Mouse (Mus musculus) embryonic facial prominence, embryonic 12.5 days (tissue): ENCODE measurements around the gene Ap3d1. TPM values are rescaled to one million over a fixed set of nuclear protein-coding genes. Genes with fewer than 3 reads are reported as not detected.

Experiments
- ATAC-seq: fragments of 200-750 bp; cut with Nextera tagmentation; 2 replicates; pipeline ENCODE4 v1.8.0; 2017; ENCODE audit not compliant: insufficient number of reproducible peaks, insufficient read depth, low FRiP score, low TSS enrichment
- H3K27ac ChIP-seq: fragments of 300-500 bp; sonication (generic); 2 replicates; pipeline ENCODE4 v1.5.1; 2016; ENCODE audit warnings: mild to moderate bottlenecking
- H3K27me3 ChIP-seq: fragments of 300-500 bp; sonication (generic); 2 replicates; pipeline ENCODE4 v1.6.1; 2016; ENCODE audit warnings: mild to moderate bottlenecking, moderate library complexity
- H3K36me3 ChIP-seq: fragments of 300-500 bp; sonication (generic); 2 replicates; pipeline ENCODE4 v1.6.1; 2016; ENCODE audit warnings: mild to moderate bottlenecking
- H3K4me1 ChIP-seq: fragments of 300-500 bp; sonication (generic); 2 replicates; pipeline ENCODE4 v1.6.1; 2016
- H3K4me2 ChIP-seq: fragments of 300-500 bp; sonication (generic); replicated peaks from 2 replicates; pipeline ENCODE4 v1.6.1; 2016; ENCODE audit warnings: mild to moderate bottlenecking, moderate library complexity
- H3K4me3 ChIP-seq: fragments of 300-500 bp; sonication (generic); 2 replicates; pipeline ENCODE4 v1.5.1; 2016; ENCODE audit warnings: mild to moderate bottlenecking
- H3K9ac ChIP-seq: fragments of 300-500 bp; sonication (generic); 2 replicates; pipeline ENCODE4 v1.6.1; 2016; ENCODE audit warnings: mild to moderate bottlenecking, moderate library complexity
- H3K9me3 ChIP-seq: fragments of 300-500 bp; sonication (generic); 2 replicates; pipeline ENCODE4 v1.6.1; 2016; ENCODE audit warnings: mild to moderate bottlenecking, moderate library complexity
- WGBS: fragments of 180-500 bp; shearing (Covaris S2); methylation state at CpG from one replicate; pipeline ENCODE4 v1.1.7; 2016; 5-methylcytosine and 5-hydroxymethylcytosine counted together
- polyA plus RNA-seq: library from polyadenylated mRNA; unstranded; fragments of >200 nt; fragmentation: Nextera tagmentation; extraction: Ambion mirVana; gene quantifications from 2 replicates; pipeline ENCODE4 v1.2.1, GENCODE M21; 2016

Gene Ap3d1
- polyA plus RNA-seq, 1 experiment from 2014 or later = 84.7 TPM

DNA sequence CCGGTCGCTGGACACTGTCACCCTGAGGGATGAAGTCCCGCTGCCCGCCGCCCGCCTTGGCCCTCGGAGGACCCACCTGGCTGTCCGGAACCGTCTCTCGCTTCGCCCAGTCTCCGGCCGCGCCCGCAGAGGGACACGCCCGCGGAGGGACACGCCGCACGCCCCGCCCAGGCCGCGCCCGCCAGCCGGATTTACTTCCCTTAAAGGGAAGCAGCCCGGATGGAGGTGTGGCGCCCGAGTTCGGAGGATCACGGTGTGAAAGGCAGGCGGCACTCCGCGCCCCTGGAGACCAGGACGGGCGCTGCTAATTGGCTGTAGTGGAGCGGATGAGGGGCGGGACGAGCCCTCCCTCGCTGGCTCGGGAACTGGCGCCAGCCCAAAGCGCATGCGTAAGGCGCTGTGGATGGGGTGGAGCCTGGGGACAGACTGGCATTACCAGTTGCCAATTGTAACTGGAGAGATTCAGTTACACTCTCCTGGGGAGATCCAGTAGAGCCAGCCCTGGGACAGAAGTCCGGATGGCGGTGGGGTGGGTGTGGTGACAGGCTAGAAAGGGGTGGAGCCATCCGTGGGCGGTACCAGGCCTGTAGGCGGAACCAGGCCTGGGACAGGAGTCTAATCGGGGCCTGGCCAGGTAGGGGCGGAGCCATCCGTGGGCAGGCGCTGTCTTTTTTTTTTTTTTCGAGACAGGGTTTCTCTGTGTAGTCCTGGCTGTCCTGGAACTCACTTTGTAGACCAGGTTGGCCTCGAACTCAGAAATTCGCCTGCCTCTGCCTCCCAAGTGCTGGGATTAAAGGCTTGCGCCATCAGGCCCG, 40.1 kb downstream of the Ap3d1 start, which contains the start of the genes Mob3a and Izumo4:
TSS of gene Mob3a (minus strand) at position 257 of the 815 bp plus-strand sequence.
TSS of gene Izumo4 (plus strand) at position 464 of the 815 bp plus-strand sequence.
- peak within 1 kb of the TSS; percentile 58 for H3K9ac ChIP-seq
- H3K4me1 ChIP-seq = peaks cover 25% of the 10 kb centered on the region
- peak within 1 kb of the TSS; percentile 68 for H3K4me2 ChIP-seq
- no peaks in the 10 kb centered on the region for H3K27me3 ChIP-seq
- WGBS = under 1% methylated on average over 59 of the region's 59 CpGs
- peak within 1 kb of the TSS; percentile 82 for H3K27ac ChIP-seq
- peak; percentile 96 for ATAC-seq
- H3K4me3 ChIP-seq = peak within 1 kb of the TSS; percentile 64
- no peaks in the 10 kb centered on the region for H3K9me3 ChIP-seq
- peaks cover 17% of the 10 kb centered on the region for H3K36me3 ChIP-seq

- Histone ChIP-seq H3K27ac (0 out of 2 replicates have a peak overlapping the region, but pooled peaks have one; percentile 23), H3K9me3 (no peaks in the 10 kb centered on the region), H3K4me2 (peak overlapping the region; percentile 68), H3K27me3 (no peaks in the 10 kb centered on the region), H3K4me3 (peak overlapping the region; percentile 64), H3K4me1 (peaks cover 25% of the 10 kb centered on the region), H3K9ac (peak overlapping the region; percentile 58; the same call in 1 of the 2 replicates), H3K36me3 (peaks cover 5% of the 10 kb centered on the region; the same call in 1 of the 2 replicates)
- ATAC-seq = no peak
- 47% methylated on average over 4 of the region's 4 CpGs for WGBS
Observed at GRCm38 (mm10) chr10:80700732-80701131, 41.3 kb downstream of the Ap3d1 start.

DNA sequence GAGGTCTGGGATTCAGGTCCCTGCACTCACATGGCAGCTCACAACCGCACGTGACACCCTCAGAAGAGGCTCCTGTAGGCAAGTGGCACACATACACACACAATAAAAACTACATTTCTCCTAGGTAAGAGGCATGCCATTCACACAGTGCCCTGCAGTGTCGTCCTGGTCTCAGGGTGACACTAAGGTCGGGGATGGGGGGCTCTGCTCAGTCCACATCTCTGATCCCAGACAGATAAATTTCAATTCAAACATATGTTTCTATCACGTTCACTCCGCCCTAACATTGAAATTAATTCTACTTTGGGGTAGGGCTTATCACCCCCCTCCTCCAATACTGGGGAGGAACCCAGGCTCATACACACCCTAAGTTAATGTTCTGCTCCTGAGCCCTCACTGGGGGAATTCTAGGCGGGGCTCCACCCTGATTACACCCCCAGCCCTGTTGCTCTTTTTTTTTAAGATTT, 42.0 kb downstream of the Ap3d1 start:
- no peak overlapping the region for H3K4me3 ChIP-seq
- H3K9me3 ChIP-seq = no peaks in the 10 kb centered on the region
- ATAC-seq = no peak
- H3K27ac ChIP-seq = no peak overlapping the region
- WGBS = 88% methylated on average over 7 of the region's 7 CpGs
- peaks cover 25% of the 10 kb centered on the region for H3K4me1 ChIP-seq
- no peak overlapping the region for H3K9ac ChIP-seq
- H3K36me3 ChIP-seq = peaks cover 3% of the 10 kb centered on the region; the same call in 1 of the 2 replicates
- peak overlapping the region; percentile 68; the same call in 1 of the 2 replicates for H3K4me2 ChIP-seq
- no peaks in the 10 kb centered on the region for H3K27me3 ChIP-seq

GRCm38 (mm10) chr10:80698605-80699004, 43.5 kb downstream of the Ap3d1 start:
- no peak overlapping the region for H3K4me2 ChIP-seq
- H3K36me3 ChIP-seq = peaks cover 14% of the 10 kb centered on the region
- H3K9me3 ChIP-seq = no peaks in the 10 kb centered on the region
- no peaks in the 10 kb centered on the region for H3K27me3 ChIP-seq
- H3K4me1 ChIP-seq = peaks cover 22% of the 10 kb centered on the region
- 89% methylated on average over 9 of the region's 9 CpGs for WGBS
- H3K4me3 ChIP-seq = no peak overlapping the region
- H3K27ac ChIP-seq = no peak overlapping the region
- no peak overlapping the region for H3K9ac ChIP-seq
- no peak for ATAC-seq

- no peaks in the 10 kb centered on the region for H3K27me3 ChIP-seq
- ATAC-seq = no peak
- 85% methylated on average over 9 of the region's 9 CpGs for WGBS
- H3K4me1 ChIP-seq = peaks cover 14% of the 10 kb centered on the region
- H3K36me3 ChIP-seq = peaks cover 17% of the 10 kb centered on the region
- H3K4me2 ChIP-seq = no peak overlapping the region
- H3K9me3 ChIP-seq = no peaks in the 10 kb centered on the region
- peak overlapping the region; percentile 29; the same call in 1 of the 2 replicates for H3K9ac ChIP-seq
- H3K4me3 ChIP-seq = no peak overlapping the region
- no peak overlapping the region for H3K27ac ChIP-seq
Observed at GRCm38 (mm10) chr10:80697812-80698211, 44.3 kb downstream of the Ap3d1 start.

DNA sequence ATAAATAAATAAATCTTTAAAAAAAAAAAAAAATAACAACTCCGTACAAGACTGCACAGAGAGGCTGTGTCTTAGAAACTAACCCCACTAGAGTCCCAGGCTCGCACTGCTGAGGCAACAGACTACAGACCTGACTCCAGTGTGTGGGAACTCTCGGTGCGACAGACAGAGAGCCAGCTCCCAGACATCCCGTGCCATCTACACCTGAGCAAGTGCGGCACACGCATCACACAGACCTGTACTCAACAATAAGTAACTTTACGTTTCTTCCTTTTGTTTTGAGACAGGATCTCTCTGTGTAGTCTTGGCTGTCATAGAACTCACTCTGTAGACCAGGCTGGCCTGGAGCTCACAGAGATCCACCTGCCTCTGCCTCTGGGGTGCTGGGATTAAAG, 44.7 kb downstream of the Ap3d1 start:
- no peak overlapping the region for H3K4me2 ChIP-seq
- ATAC-seq = no peak
- WGBS = 91% methylated on average over 8 of the region's 8 CpGs
- no peak overlapping the region for H3K27ac ChIP-seq
- H3K4me1 ChIP-seq = peaks cover 13% of the 10 kb centered on the region
- no peaks in the 10 kb centered on the region for H3K9me3 ChIP-seq
- H3K9ac ChIP-seq = no peak overlapping the region
- H3K36me3 ChIP-seq = peaks cover 20% of the 10 kb centered on the region
- no peak overlapping the region for H3K4me3 ChIP-seq
- H3K27me3 ChIP-seq = no peaks in the 10 kb centered on the region

- Histone ChIP-seq H3K9me3 (no peaks in the 10 kb centered on the region), H3K36me3 (peaks cover 20% of the 10 kb centered on the region), H3K27me3 (no peaks in the 10 kb centered on the region), H3K4me2 (no peak overlapping the region), H3K4me1 (peaks cover 13% of the 10 kb centered on the region), H3K4me3 (no peak overlapping the region), H3K27ac (no peak overlapping the region), H3K9ac (no peak overlapping the region)
- 68% methylated on average over 12 of the region's 12 CpGs for WGBS
- ATAC-seq = no peak
Observed at GRCm38 (mm10) chr10:80696502-80697392, 45.3 kb downstream of the Ap3d1 start.

DNA sequence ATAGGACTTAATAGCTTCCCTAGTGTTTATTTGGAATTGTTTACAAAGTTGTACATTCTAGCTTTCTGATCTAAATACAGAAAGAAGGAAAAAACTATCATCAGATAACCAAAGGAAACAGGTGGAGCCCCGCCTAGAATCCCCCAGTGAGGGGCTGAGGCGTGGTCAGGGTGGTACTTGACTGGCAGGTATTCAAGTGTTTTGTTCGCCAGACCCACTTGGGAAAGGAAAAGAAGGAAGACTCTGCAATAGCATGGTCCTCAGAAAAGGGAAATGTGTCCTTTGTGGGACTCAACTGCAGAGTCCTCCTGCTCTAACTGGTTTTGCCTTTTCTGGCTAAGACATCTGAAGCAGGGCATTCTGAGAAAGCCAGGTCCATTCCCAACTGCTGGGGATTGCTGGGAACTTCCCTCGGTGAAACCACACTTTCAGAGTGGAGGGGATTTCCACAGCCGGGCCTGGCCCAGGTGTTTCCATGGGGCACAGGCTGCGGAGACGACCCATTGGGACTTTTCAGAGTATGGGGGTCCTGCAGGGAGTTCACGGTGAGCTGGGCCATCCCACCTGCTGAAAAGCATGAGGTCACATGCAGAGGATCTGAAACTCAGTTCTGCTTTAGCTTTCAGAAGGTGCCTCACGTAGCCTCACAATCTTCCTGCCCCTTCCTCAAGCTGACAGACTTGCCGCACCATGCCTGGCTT, 46.1 kb downstream of the Ap3d1 start:
- H3K27me3 ChIP-seq = no peaks in the 10 kb centered on the region
- no peak overlapping the region for H3K4me2 ChIP-seq
- H3K36me3 ChIP-seq = peaks cover 25% of the 10 kb centered on the region
- no peak overlapping the region for H3K4me3 ChIP-seq
- H3K4me1 ChIP-seq = peaks cover 12% of the 10 kb centered on the region
- no peak overlapping the region for H3K27ac ChIP-seq
- no peak for ATAC-seq
- H3K9me3 ChIP-seq = no peaks in the 10 kb centered on the region
- WGBS = 75% methylated on average over 10 of the region's 10 CpGs
- no peak overlapping the region for H3K9ac ChIP-seq

- Histone ChIP-seq H3K9me3 (no peaks in the 10 kb centered on the region), H3K9ac (no peak overlapping the region), H3K27me3 (no peaks in the 10 kb centered on the region), H3K36me3 (peaks cover 32% of the 10 kb centered on the region), H3K4me2 (no peak overlapping the region), H3K27ac (no peak overlapping the region), H3K4me3 (no peak overlapping the region), H3K4me1 (peaks cover 4% of the 10 kb centered on the region; the same call in 1 of the 2 replicates)
- no peak for ATAC-seq
- WGBS = 75% methylated on average over 2 of the region's 2 CpGs
Observed at GRCm38 (mm10) chr10:80695186-80695585, 46.9 kb downstream of the Ap3d1 start.

GRCm38 (mm10) chr10:80694159-80694938, 47.7 kb downstream of the Ap3d1 start:
- H3K27me3 ChIP-seq = no peaks in the 10 kb centered on the region
- no peaks in the 10 kb centered on the region for H3K4me1 ChIP-seq
- no peak overlapping the region for H3K27ac ChIP-seq
- H3K4me3 ChIP-seq = no peak overlapping the region
- H3K36me3 ChIP-seq = peaks cover 41% of the 10 kb centered on the region
- no peak overlapping the region for H3K4me2 ChIP-seq
- no peaks in the 10 kb centered on the region for H3K9me3 ChIP-seq
- no peak overlapping the region for H3K9ac ChIP-seq
- 89% methylated on average over 13 of the region's 13 CpGs for WGBS
- no peak for ATAC-seq
